Mouse (Mus musculus): Measurements from ENCODE around the gene Mme. TPM values are rescaled to one million over a fixed set of nuclear protein-coding genes. Genes with fewer than 3 reads are reported as not detected.

The Mme gene
- polyA plus RNA-seq, 1 experiment from 2014 or later, result 15.1 TPM

DNA sequence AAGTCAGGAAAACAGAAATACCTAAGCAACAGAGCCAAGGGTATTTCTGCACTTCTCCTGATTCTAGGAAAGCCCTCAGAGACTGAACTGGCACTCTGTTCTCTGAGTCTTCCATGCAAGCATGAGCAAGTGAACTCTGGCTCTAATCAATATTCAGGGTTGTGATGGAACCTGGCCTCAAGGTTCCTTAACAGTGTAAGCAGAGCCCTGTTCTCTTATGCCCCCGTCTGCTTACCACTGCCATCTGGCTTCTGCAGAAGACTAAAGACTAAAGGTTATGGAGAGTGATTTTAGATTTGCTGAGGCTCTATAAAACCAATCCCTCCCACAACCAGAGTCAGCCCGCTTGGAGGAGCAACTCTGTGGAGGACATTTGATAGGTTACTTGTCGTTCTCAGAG, 99.2 kb downstream of the Mme start:
- 91% methylated on average over 3 of the region's 3 CpGs for WGBS
- H3K9ac ChIP-seq (ENCODE audit: low read length), result no peak overlapping the region
- no peak overlapping the region for H3K27ac ChIP-seq (ENCODE audit: low read depth, low read length)
- ATAC-seq (ENCODE audit: low FRiP score), result no peak
- DNase-seq (ENCODE audit: low spot score, missing footprints), result peak; percentile 57
- H3K36me3 ChIP-seq (ENCODE audit: control insufficient read depth, insufficient read depth, low read length), result no peaks in the 10 kb centered on the region
- no peaks in the 10 kb centered on the region for H3K27me3 ChIP-seq (ENCODE audit: control insufficient read depth, insufficient read depth, low read length)
- H3K4me1 ChIP-seq (ENCODE audit: control insufficient read depth, insufficient read depth, low read length), result no peaks in the 10 kb centered on the region
- H3K4me3 ChIP-seq (ENCODE audit: low read depth, low read length), result no peak overlapping the region
- no peaks in the 10 kb centered on the region for H3K9me3 ChIP-seq (ENCODE audit: control insufficient read depth, low read length)
- H3K4me2 ChIP-seq, result no peak overlapping the region

DNA sequence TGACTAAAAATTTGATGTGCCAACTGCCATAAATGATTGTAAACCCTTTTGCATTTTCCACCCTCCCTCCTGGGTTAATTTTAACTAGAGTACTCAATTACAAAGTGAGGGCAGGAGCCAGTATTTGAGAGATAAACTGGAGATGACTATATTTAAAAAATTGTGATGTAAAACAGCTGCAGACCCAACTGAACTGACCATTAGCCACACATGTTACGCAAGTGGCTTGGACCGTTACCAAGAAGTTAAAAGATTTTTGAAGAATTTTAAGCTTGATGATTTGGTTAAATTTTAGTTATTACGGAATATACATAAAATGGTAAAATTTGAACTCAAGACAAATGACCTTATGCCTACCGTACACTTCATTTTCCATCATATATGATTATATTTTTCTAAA, 100.1 kb downstream of the Mme start:
- 94% methylated on average over 4 of the region's 4 CpGs for WGBS
- H3K4me2 ChIP-seq, result no peak overlapping the region
- ATAC-seq (ENCODE audit: low FRiP score), result no peak

DNA sequence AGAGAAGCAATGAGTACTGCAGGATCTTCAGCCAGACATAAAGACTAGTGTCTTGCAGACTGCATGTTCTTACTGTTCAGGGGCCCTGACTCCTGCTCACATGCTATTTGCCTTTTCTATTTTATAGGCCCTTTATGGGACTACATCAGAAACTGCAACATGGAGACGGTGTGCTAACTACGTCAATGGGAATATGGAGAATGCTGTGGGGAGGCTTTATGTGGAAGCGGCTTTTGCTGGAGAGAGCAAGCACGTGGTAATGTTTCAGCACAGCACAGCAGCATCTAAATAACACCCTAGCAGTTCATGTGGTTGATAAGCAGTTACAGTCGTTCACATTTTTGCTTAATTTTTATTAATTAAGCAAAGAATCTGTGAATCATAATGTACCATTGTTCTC, 103.7 kb downstream of the Mme start:
- WGBS, result 90% methylated on average over 5 of the region's 5 CpGs
- DNase-seq (ENCODE audit: low spot score, missing footprints) (no peak), ATAC-seq (ENCODE audit: low FRiP score) (no peak)
- H3K27me3 ChIP-seq (ENCODE audit: control insufficient read depth, insufficient read depth, low read length), result no peaks in the 10 kb centered on the region
- H3K4me1 ChIP-seq (ENCODE audit: control insufficient read depth, insufficient read depth, low read length), result no peaks in the 10 kb centered on the region
- no peaks in the 10 kb centered on the region for H3K9me3 ChIP-seq (ENCODE audit: control insufficient read depth, low read length)
- no peak overlapping the region for H3K27ac ChIP-seq (ENCODE audit: low read depth, low read length)
- no peak overlapping the region for H3K4me3 ChIP-seq (ENCODE audit: low read depth, low read length)
- H3K4me2 ChIP-seq, result no peak overlapping the region
- H3K36me3 ChIP-seq (ENCODE audit: control insufficient read depth, insufficient read depth, low read length), result no peaks in the 10 kb centered on the region
- H3K9ac ChIP-seq (ENCODE audit: low read length), result no peak overlapping the region

More for the DNA sequence above, 100.1 kb downstream of the Mme start:
- Histone ChIP-seq H3K36me3 (ENCODE audit: control insufficient read depth, insufficient read depth, low read length) (no peaks in the 10 kb centered on the region), H3K4me1 (ENCODE audit: control insufficient read depth, insufficient read depth, low read length) (no peaks in the 10 kb centered on the region), H3K9ac (ENCODE audit: low read length) (no peak overlapping the region), H3K27me3 (ENCODE audit: control insufficient read depth, insufficient read depth, low read length) (no peaks in the 10 kb centered on the region), H3K4me3 (ENCODE audit: low read depth, low read length) (no peak overlapping the region), H3K27ac (ENCODE audit: low read depth, low read length) (no peak overlapping the region), H3K9me3 (ENCODE audit: control insufficient read depth, low read length) (no peaks in the 10 kb centered on the region)
- no peak for DNase-seq (ENCODE audit: low spot score, missing footprints)

DNA sequence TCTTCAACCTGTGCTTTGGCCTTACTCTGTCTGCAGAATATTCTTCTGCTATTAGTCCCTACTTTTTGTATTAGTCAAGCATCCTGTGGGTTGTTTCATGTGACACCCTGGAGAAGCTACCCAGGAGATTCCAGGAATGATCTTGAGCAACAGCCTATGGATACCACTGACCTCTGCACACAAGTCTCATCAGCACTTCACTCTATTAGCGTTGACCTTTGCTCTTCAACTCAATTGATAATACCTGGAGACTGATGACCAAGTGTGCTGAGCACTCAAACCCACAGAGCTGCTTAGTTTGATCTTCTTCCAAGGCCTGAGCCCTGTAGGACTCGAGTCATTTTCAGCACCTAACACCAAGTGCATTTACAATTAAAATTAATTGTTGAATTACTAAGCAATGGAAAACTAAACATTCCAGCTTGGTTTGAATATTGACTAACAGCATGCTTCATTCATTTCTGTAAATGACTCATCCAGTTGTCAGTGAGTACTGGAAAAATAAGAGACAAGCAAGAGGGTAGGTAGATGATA, 107.6 kb downstream of the Mme start:
- H3K4me1 ChIP-seq (ENCODE audit: control insufficient read depth, insufficient read depth, low read length), result no peaks in the 10 kb centered on the region
- WGBS, result 78% methylated on average over 2 of the region's 2 CpGs
- no peaks in the 10 kb centered on the region for H3K36me3 ChIP-seq (ENCODE audit: control insufficient read depth, insufficient read depth, low read length)
- ATAC-seq (ENCODE audit: low FRiP score) (no peak), DNase-seq (ENCODE audit: low spot score, missing footprints) (no peak)
- no peak overlapping the region for H3K27ac ChIP-seq (ENCODE audit: low read depth, low read length)
- no peaks in the 10 kb centered on the region for H3K27me3 ChIP-seq (ENCODE audit: control insufficient read depth, insufficient read depth, low read length)
- no peak overlapping the region for H3K4me3 ChIP-seq (ENCODE audit: low read depth, low read length)
- no peaks in the 10 kb centered on the region for H3K9me3 ChIP-seq (ENCODE audit: control insufficient read depth, low read length)
- H3K4me2 ChIP-seq, result no peak overlapping the region
- H3K9ac ChIP-seq (ENCODE audit: low read length), result no peak overlapping the region

DNA sequence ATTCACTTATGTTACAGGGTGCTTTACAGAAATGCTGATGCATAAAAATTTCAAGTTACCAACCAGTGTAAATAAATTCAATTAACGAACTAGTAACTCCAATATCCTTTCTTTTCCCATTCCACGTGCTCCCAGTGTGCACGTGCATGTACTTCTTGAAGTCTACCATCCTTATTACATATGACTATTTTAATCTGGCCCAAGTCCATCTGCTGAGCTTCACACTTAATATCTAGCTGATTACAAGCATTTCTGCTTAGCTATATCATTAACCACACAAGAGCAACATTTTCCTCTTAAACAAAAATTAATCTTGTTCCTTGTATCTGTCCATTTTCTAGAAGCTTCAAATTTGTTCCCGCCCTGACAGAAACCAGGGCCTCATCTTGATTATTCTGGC, 108.9 kb downstream of the Mme start:
- no peak for DNase-seq (ENCODE audit: low spot score, missing footprints)
- no peaks in the 10 kb centered on the region for H3K4me1 ChIP-seq (ENCODE audit: control insufficient read depth, insufficient read depth, low read length)
- H3K27ac ChIP-seq (ENCODE audit: low read depth, low read length), result no peak overlapping the region
- no peak overlapping the region for H3K4me3 ChIP-seq (ENCODE audit: low read depth, low read length)
- no peaks in the 10 kb centered on the region for H3K27me3 ChIP-seq (ENCODE audit: control insufficient read depth, insufficient read depth, low read length)
- H3K4me2 ChIP-seq, result no peak overlapping the region
- no peaks in the 10 kb centered on the region for H3K9me3 ChIP-seq (ENCODE audit: control insufficient read depth, low read length)
- H3K9ac ChIP-seq (ENCODE audit: low read length), result no peak overlapping the region
- no peak for ATAC-seq (ENCODE audit: low FRiP score)
- no peaks in the 10 kb centered on the region for H3K36me3 ChIP-seq (ENCODE audit: control insufficient read depth, insufficient read depth, low read length)
- 92% methylated on average over 4 of the region's 4 CpGs for WGBS

DNA sequence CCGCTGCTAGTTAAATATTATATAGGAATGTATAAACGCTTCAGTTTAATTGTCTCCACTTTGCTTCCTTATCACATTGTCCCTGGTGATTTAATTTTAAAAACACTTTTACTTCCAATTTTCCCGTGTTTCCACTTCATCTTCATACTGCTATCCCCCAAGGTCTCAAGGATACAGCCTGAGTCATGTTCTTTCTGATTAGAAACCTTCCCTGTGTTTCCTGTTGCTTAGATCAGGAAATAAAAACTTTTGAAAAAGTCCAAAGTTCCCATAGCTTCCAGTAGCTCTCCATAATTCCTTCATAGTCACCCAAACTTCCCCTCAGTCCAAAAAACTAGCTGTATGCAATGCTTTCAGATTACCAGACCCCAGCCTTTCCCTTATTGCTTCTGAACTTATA, 109.4 kb downstream of the Mme start:
- Histone ChIP-seq H3K4me2 (no peak overlapping the region), H3K4me1 (ENCODE audit: control insufficient read depth, insufficient read depth, low read length) (no peaks in the 10 kb centered on the region), H3K9me3 (ENCODE audit: control insufficient read depth, low read length) (no peaks in the 10 kb centered on the region), H3K36me3 (ENCODE audit: control insufficient read depth, insufficient read depth, low read length) (no peaks in the 10 kb centered on the region), H3K27ac (ENCODE audit: low read depth, low read length) (no peak overlapping the region), H3K4me3 (ENCODE audit: low read depth, low read length) (no peak overlapping the region), H3K9ac (ENCODE audit: low read length) (no peak overlapping the region), H3K27me3 (ENCODE audit: control insufficient read depth, insufficient read depth, low read length) (no peaks in the 10 kb centered on the region)
- 88% methylated on average over 3 of the region's 3 CpGs for WGBS
- DNase-seq (ENCODE audit: low spot score, missing footprints) (no peak), ATAC-seq (ENCODE audit: low FRiP score) (no peak)

DNA sequence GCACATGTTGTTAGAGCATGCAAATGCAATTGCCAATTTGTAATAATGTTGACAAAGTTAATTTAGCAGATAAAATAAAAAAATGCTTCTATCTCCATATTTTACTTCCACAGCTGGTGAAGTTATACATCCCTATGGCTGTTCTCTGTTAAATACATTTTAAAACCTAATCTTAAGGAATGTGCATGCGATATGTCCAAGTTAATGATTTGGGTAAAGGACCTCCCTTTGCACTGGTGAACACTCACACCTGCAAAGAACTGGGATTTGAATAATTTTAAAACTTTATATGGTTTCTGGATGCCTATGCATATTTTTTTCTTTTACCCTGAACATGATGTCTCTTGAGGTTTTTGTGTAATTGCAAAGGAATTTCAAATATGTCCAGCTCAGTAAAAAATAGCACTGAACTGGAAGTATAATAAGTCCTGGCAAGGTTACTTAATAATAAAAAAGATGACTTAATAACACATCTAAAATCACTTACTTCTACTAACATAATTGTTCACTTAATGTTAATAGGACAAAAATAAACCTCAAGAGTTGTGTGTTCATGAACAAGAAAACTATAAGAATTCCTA, 110.4 kb downstream of the Mme start:
- DNase-seq (ENCODE audit: low spot score, missing footprints) (no peak), ATAC-seq (ENCODE audit: low FRiP score) (no peak)
- H3K27ac ChIP-seq (ENCODE audit: low read depth, low read length), result no peak overlapping the region
- H3K9ac ChIP-seq (ENCODE audit: low read length), result no peak overlapping the region
- H3K4me3 ChIP-seq (ENCODE audit: low read depth, low read length), result no peak overlapping the region
- no peak overlapping the region for H3K4me2 ChIP-seq
- H3K36me3 ChIP-seq (ENCODE audit: control insufficient read depth, insufficient read depth, low read length), result no peaks in the 10 kb centered on the region
- H3K4me1 ChIP-seq (ENCODE audit: control insufficient read depth, insufficient read depth, low read length), result no peaks in the 10 kb centered on the region
- no peaks in the 10 kb centered on the region for H3K9me3 ChIP-seq (ENCODE audit: control insufficient read depth, low read length)
- 92% methylated on average over 1 of the region's 1 CpGs for WGBS
- no peaks in the 10 kb centered on the region for H3K27me3 ChIP-seq (ENCODE audit: control insufficient read depth, insufficient read depth, low read length)

DNA sequence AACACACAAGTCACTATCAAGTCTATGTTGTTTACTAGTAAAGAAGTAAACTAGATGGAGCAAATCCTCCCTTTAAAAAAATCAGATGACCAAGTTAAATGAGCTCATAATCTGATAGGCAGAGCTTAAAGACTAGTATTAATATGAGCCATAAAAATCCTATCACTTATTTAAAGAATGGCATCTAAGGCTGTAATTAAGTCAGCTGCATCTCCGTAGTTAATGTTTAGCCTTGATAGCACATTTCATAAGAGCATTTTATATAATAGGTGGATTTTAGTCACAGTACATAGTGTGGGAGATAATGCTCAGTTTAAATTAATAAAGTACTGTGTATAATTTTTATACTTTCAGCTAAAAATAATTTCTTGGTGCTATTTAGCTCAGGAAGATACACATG, 118.2 kb downstream of the Mme start:
- Histone ChIP-seq H3K4me1 (ENCODE audit: control insufficient read depth, insufficient read depth, low read length) (no peaks in the 10 kb centered on the region), H3K4me2 (no peak overlapping the region), H3K9me3 (ENCODE audit: control insufficient read depth, low read length) (no peaks in the 10 kb centered on the region), H3K27me3 (ENCODE audit: control insufficient read depth, insufficient read depth, low read length) (no peaks in the 10 kb centered on the region), H3K4me3 (ENCODE audit: low read depth, low read length) (no peak overlapping the region), H3K27ac (ENCODE audit: low read depth, low read length) (no peak overlapping the region), H3K9ac (ENCODE audit: low read length) (no peak overlapping the region), H3K36me3 (ENCODE audit: control insufficient read depth, insufficient read depth, low read length) (no peaks in the 10 kb centered on the region)
- DNase-seq (ENCODE audit: low spot score, missing footprints) (no peak), ATAC-seq (ENCODE audit: low FRiP score) (no peak)
- 93% methylated on average over 1 of the region's 1 CpGs for WGBS

DNA sequence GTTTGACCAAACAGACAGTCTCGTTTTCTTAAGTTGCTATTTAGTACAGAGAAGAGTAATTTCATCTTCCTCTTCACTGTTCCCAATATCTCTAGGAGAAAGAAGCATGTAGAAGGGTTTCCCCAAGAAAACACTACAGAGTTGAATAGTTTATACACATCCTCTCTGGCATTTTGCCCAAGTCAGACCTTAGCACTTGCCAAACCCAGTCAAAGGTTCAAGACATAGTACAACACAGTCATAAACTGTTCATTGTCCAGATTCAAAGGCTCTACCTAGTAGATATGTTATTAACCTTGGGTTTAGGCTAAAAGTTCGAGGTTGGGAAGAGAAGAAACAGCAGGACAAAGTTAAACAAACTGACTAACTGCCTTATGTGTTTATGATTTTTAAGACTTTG, 143.7 kb downstream of the Mme start:
- H3K4me3 ChIP-seq (ENCODE audit: low read depth, low read length), result no peak overlapping the region
- WGBS, result 62% methylated on average over 2 of the region's 2 CpGs
- no peak overlapping the region for H3K9ac ChIP-seq (ENCODE audit: low read length)
- no peaks in the 10 kb centered on the region for H3K9me3 ChIP-seq (ENCODE audit: control insufficient read depth, low read length)
- no peak for DNase-seq (ENCODE audit: low spot score, missing footprints)
- H3K36me3 ChIP-seq (ENCODE audit: control insufficient read depth, insufficient read depth, low read length), result no peaks in the 10 kb centered on the region
- no peak for ATAC-seq (ENCODE audit: low FRiP score)
- H3K27ac ChIP-seq (ENCODE audit: low read depth, low read length), result no peak overlapping the region
- H3K4me1 ChIP-seq (ENCODE audit: control insufficient read depth, insufficient read depth, low read length), result no peaks in the 10 kb centered on the region
- H3K27me3 ChIP-seq (ENCODE audit: control insufficient read depth, insufficient read depth, low read length), result no peaks in the 10 kb centered on the region
- no peak overlapping the region for H3K4me2 ChIP-seq

Measured in midbrain, embryonic 11.5 days (tissue).